Mouse (Mus musculus) retina, adult 2 months (tissue): ENCODE measurements around the gene Hs3st4.

Source experiments
- DNase-seq: peaks from one replicate; pipeline ENCODE4 v3.0.0-alpha.2; 2012; ENCODE audit warnings: low read depth, low spot score

Gene Hs3st4

GRCm38 (mm10) chr7:124136133-124136532 lies 153.5 kb downstream of the Hs3st4 start:
- DNase-seq, result no peak

GRCm38 (mm10) chr7:124141229-124141628 lies 158.6 kb downstream of the Hs3st4 start:
- no peak for DNase-seq

GRCm38 (mm10) chr7:124150901-124151300 lies 168.2 kb downstream of the Hs3st4 start:
- no peak for DNase-seq

GRCm38 (mm10) chr7:124163301-124163700 lies 180.6 kb downstream of the Hs3st4 start:
- DNase-seq, result no peak

GRCm38 (mm10) chr7:124166229-124166628 lies 183.6 kb downstream of the Hs3st4 start:
- DNase-seq, result no peak

- no peak for DNase-seq
Measured at GRCm38 (mm10) chr7:124168796-124169195, 186.1 kb downstream of the Hs3st4 start.

GRCm38 (mm10) chr7:124170001-124170400 lies 187.3 kb downstream of the Hs3st4 start:
- no peak for DNase-seq

GRCm38 (mm10) chr7:124171992-124172391 lies 189.3 kb downstream of the Hs3st4 start:
- DNase-seq, result no peak

GRCm38 (mm10) chr7:124180926-124181325 lies 198.3 kb downstream of the Hs3st4 start:
- no peak for DNase-seq

- no peak for DNase-seq
Measured at GRCm38 (mm10) chr7:124184693-124185092, 202.0 kb downstream of the Hs3st4 start.

- no peak for DNase-seq
Measured at GRCm38 (mm10) chr7:124198811-124199570, 216.3 kb downstream of the Hs3st4 start.

GRCm38 (mm10) chr7:124216921-124217320 lies 234.3 kb downstream of the Hs3st4 start:
- no peak for DNase-seq

GRCm38 (mm10) chr7:124220556-124220955 lies 237.9 kb downstream of the Hs3st4 start:
- DNase-seq, result no peak

GRCm38 (mm10) chr7:124237896-124238670 lies 255.4 kb downstream of the Hs3st4 start:
- no peak for DNase-seq

- DNase-seq, result no peak
Measured at GRCm38 (mm10) chr7:124239903-124240647, 257.4 kb downstream of the Hs3st4 start.

GRCm38 (mm10) chr7:124249838-124250237 lies 267.2 kb downstream of the Hs3st4 start:
- DNase-seq, result no peak

GRCm38 (mm10) chr7:124250566-124250965 lies 267.9 kb downstream of the Hs3st4 start:
- DNase-seq, result no peak

GRCm38 (mm10) chr7:124258419-124258818 lies 275.8 kb downstream of the Hs3st4 start:
- DNase-seq, result no peak

- DNase-seq, result no peak
Measured at GRCm38 (mm10) chr7:124270734-124271133, 288.1 kb downstream of the Hs3st4 start.

- DNase-seq, result no peak
Measured at GRCm38 (mm10) chr7:124289873-124290272, 307.2 kb downstream of the Hs3st4 start.

- no peak for DNase-seq
Measured at GRCm38 (mm10) chr7:124319451-124319850, 336.8 kb downstream of the Hs3st4 start.

GRCm38 (mm10) chr7:124335635-124336034 lies 353.0 kb downstream of the Hs3st4 start:
- DNase-seq, result no peak
